Mouse (Mus musculus) adrenal gland, adult (tissue): Measurements from ENCODE around the gene Prrx2.

Experiments used
- DNase-seq, 2 experiments: peaks; one replicate each; pipeline ENCODE4 v3.0.0; 2022 to 2023; ENCODE audit warnings: low spot score in 1 of 2; ENCODE audit not compliant: inconsistent age in 2 of 2

Prrx2 gene

GRCm38 (mm10) chr2:30864968-30865381 is 30.2 kb downstream of the Prrx2 start:
- DNase-seq: no peak

- no peak for DNase-seq
Observed at GRCm38 (mm10) chr2:30865426-30865825, 30.7 kb downstream of the Prrx2 start.

GRCm38 (mm10) chr2:30870863-30871262 is 36.1 kb downstream of the Prrx2 start:
- DNase-seq: peak; percentile 19 to 40

GRCm38 (mm10) chr2:30872669-30873068 is 37.9 kb downstream of the Prrx2 start:
- no peak for DNase-seq

GRCm38 (mm10) chr2:30874445-30874844 is 39.7 kb downstream of the Prrx2 start:
- DNase-seq: no peak

GRCm38 (mm10) chr2:30875096-30875495 is 40.3 kb downstream of the Prrx2 start:
- DNase-seq: no peak

GRCm38 (mm10) chr2:30875621-30876432 is 41.1 kb downstream of the Prrx2 start:
- DNase-seq: no peak

GRCm38 (mm10) chr2:30879481-30879880 is 44.7 kb downstream of the Prrx2 start:
- no peak for DNase-seq

- no peak for DNase-seq
Observed at GRCm38 (mm10) chr2:30881215-30881614, 46.4 kb downstream of the Prrx2 start.

- no peak for DNase-seq
Observed at GRCm38 (mm10) chr2:30884852-30885373, 50.1 kb downstream of the Prrx2 start.

GRCm38 (mm10) chr2:30885453-30886163 is 50.8 kb downstream of the Prrx2 start:
- DNase-seq: no peak

GRCm38 (mm10) chr2:30891002-30891401 is 56.2 kb downstream of the Prrx2 start:
- DNase-seq: peak; percentile 44 to 83

GRCm38 (mm10) chr2:30893399-30893798 is 58.6 kb downstream of the Prrx2 start:
- peak; percentile 55 to 68 for DNase-seq

GRCm38 (mm10) chr2:30893946-30894345 is 59.2 kb downstream of the Prrx2 start:
- DNase-seq: no peak

GRCm38 (mm10) chr2:30897291-30897690 is 62.5 kb downstream of the Prrx2 start:
- peak; percentile 35 to 52 for DNase-seq

GRCm38 (mm10) chr2:30899397-30900069 is 64.8 kb downstream of the Prrx2 start:
- no peak for DNase-seq

- DNase-seq: peak in 1 of 2 experiments; percentile 36
Observed at GRCm38 (mm10) chr2:30901646-30902160, 66.9 kb downstream of the Prrx2 start.

- DNase-seq: peak in 1 of 2 experiments; percentile 21
Observed at GRCm38 (mm10) chr2:30902256-30902655, 67.5 kb downstream of the Prrx2 start.

GRCm38 (mm10) chr2:30902726-30903722 is 68.3 kb downstream of the Prrx2 start:
- peak; percentile 53 for DNase-seq

GRCm38 (mm10) chr2:30904231-30904630 is 69.5 kb downstream of the Prrx2 start:
- DNase-seq: no peak
